Mouse (Mus musculus): ENCODE data around the gene Gm614.

- TF ChIP-seq CTCF (IDR thresholded peaks at IDR 0.05; ENCODE audit: low read depth) (no peak), EP300 (IDR thresholded peaks at IDR 0.05; ENCODE audit: low read depth) (no peak)
Observed at GRCm38 (mm10) chrX:101300427-101301030, 36.7 kb upstream of the Gm614 start.

Data from liver, postnatal 0 days (tissue).